Mouse (Mus musculus) midbrain, embryonic 10.5 days (tissue): ENCODE results near the gene Tbccd1. TPM values are rescaled to one million over a fixed set of nuclear protein-coding genes. Genes with fewer than 3 reads are reported as not detected.

Source experiments
- DNase-seq: peaks from one replicate; pipeline ENCODE4 v3.0.0-alpha.2; 2017; ENCODE audit warnings: low spot score
- H3K27ac ChIP-seq: fragments of 300-500 bp; sonication (generic); replicated peaks from 2 replicates; pipeline ENCODE4 v1.5.1; 2016; ENCODE audit warnings: mild to moderate bottlenecking
- H3K27me3 ChIP-seq: fragments of 300-500 bp; sonication (generic); 2 replicates; pipeline ENCODE4 v1.6.1; 2016; ENCODE audit warnings: low read depth, mild to moderate bottlenecking; ENCODE audit not compliant: poor library complexity, severe bottlenecking
- H3K36me3 ChIP-seq: fragments of 300-500 bp; sonication (generic); 2 replicates; pipeline ENCODE4 v1.6.1; 2016; ENCODE audit warnings: mild to moderate bottlenecking, moderate library complexity
- H3K4me1 ChIP-seq: fragments of 300-500 bp; sonication (generic); 2 replicates; pipeline ENCODE4 v1.6.1; 2016
- H3K4me3 ChIP-seq: fragments of 300-500 bp; sonication (generic); 2 replicates; pipeline ENCODE4 v1.5.1; 2016; ENCODE audit warnings: mild to moderate bottlenecking, moderate library complexity
- H3K9me3 ChIP-seq: fragments of 300-500 bp; sonication (generic); replicated peaks from 2 replicates; pipeline ENCODE4 v1.6.1; 2016; ENCODE audit warnings: mild to moderate bottlenecking
- WGBS: fragments of 180-500 bp; shearing (Covaris S2); methylation state at CpG from one replicate; pipeline ENCODE4 v1.1.7; 2016; 5-methylcytosine and 5-hydroxymethylcytosine counted together
- polyA plus RNA-seq: library from polyadenylated mRNA; unstranded; fragments of >200 nt; fragmentation: Nextera tagmentation; extraction: Ambion mirVana; gene quantifications from 2 replicates; pipeline ENCODE4 v1.2.1, GENCODE M21; 2016

Gene Tbccd1
- polyA plus RNA-seq, 1 experiment from 2014 or later = 39.1 TPM

- H3K4me3 ChIP-seq = no peak overlapping the region
- no peak overlapping the region for H3K27ac ChIP-seq
- peaks cover 19% of the 10 kb centered on the region for H3K4me1 ChIP-seq
- DNase-seq = no peak
- H3K9me3 ChIP-seq = no peaks in the 10 kb centered on the region
- WGBS = 78% methylated on average over 5 of the region's 5 CpGs
- H3K36me3 ChIP-seq = no peaks in the 10 kb centered on the region
- no peaks in the 10 kb centered on the region for H3K27me3 ChIP-seq
Measured at GRCm38 (mm10) chr16:22883441-22883840, 26.0 kb upstream of the Tbccd1 start.

- Histone ChIP-seq H3K4me1 (peaks cover 16% of the 10 kb centered on the region), H3K27me3 (no peaks in the 10 kb centered on the region), H3K36me3 (no peaks in the 10 kb centered on the region), H3K9me3 (no peaks in the 10 kb centered on the region), H3K27ac (no peak overlapping the region), H3K4me3 (no peak overlapping the region)
- no peak for DNase-seq
- 79% methylated on average over 4 of the region's 4 CpGs for WGBS
Measured at GRCm38 (mm10) chr16:22881487-22881886, 24.0 kb upstream of the Tbccd1 start.

GRCm38 (mm10) chr16:22880900-22881299 lies 23.4 kb upstream of the Tbccd1 start:
- no peak overlapping the region for H3K4me3 ChIP-seq
- H3K27ac ChIP-seq = peak overlapping the region; percentile 14; the same call in 1 of the 2 replicates
- peak; percentile 40 for DNase-seq
- WGBS = 15% methylated on average over 6 of the region's 6 CpGs
- H3K9me3 ChIP-seq = no peaks in the 10 kb centered on the region
- no peaks in the 10 kb centered on the region for H3K36me3 ChIP-seq
- peaks cover 16% of the 10 kb centered on the region for H3K4me1 ChIP-seq
- H3K27me3 ChIP-seq = no peaks in the 10 kb centered on the region

- Histone ChIP-seq H3K4me1 (peaks cover 16% of the 10 kb centered on the region), H3K4me3 (no peak overlapping the region), H3K9me3 (no peaks in the 10 kb centered on the region), H3K27me3 (no peaks in the 10 kb centered on the region), H3K36me3 (no peaks in the 10 kb centered on the region), H3K27ac (0 out of 2 replicates have a peak overlapping the region, but pooled peaks have one; percentile 28)
- WGBS = 77% methylated on average over 7 of the region's 7 CpGs
- no peak for DNase-seq
Measured at GRCm38 (mm10) chr16:22879945-22880595, 22.6 kb upstream of the Tbccd1 start.

GRCm38 (mm10) chr16:22878716-22879115 lies 21.2 kb upstream of the Tbccd1 start:
- no peak overlapping the region for H3K27ac ChIP-seq
- DNase-seq = no peak
- H3K4me1 ChIP-seq = peaks cover 16% of the 10 kb centered on the region
- peaks cover under 1% of the 10 kb centered on the region; the same call in 1 of the 2 replicates for H3K36me3 ChIP-seq
- no peak overlapping the region for H3K4me3 ChIP-seq
- H3K27me3 ChIP-seq = no peaks in the 10 kb centered on the region
- 77% methylated on average over 7 of the region's 7 CpGs for WGBS
- no peaks in the 10 kb centered on the region for H3K9me3 ChIP-seq

GRCm38 (mm10) chr16:22877660-22878390 lies 20.4 kb upstream of the Tbccd1 start:
- H3K4me1 ChIP-seq = peaks cover 16% of the 10 kb centered on the region
- H3K27ac ChIP-seq = no peak overlapping the region
- H3K9me3 ChIP-seq = no peaks in the 10 kb centered on the region
- H3K36me3 ChIP-seq = peaks cover 10% of the 10 kb centered on the region
- no peak overlapping the region for H3K4me3 ChIP-seq
- no peak for DNase-seq
- 83% methylated on average over 11 of the region's 11 CpGs for WGBS
- H3K27me3 ChIP-seq = no peaks in the 10 kb centered on the region

- no peak for DNase-seq
- 55% methylated on average over 9 of the region's 9 CpGs for WGBS
Measured at GRCm38 (mm10) chr16:22876218-22877043, 19.0 kb upstream of the Tbccd1 start.

GRCm38 (mm10) chr16:22873369-22873768 lies 15.9 kb upstream of the Tbccd1 start:
- Histone ChIP-seq H3K9me3 (no peaks in the 10 kb centered on the region), H3K4me1 (no peaks in the 10 kb centered on the region), H3K27ac (no peak overlapping the region), H3K36me3 (peaks cover 54% of the 10 kb centered on the region), H3K4me3 (no peak overlapping the region), H3K27me3 (no peaks in the 10 kb centered on the region)
- no peak for DNase-seq
- WGBS = 75% methylated on average over 4 of the region's 4 CpGs

More at GRCm38 (mm10) chr16:22876218-22877043, 19.0 kb upstream of the Tbccd1 start:
- Histone ChIP-seq H3K9me3 (no peaks in the 10 kb centered on the region), H3K27ac (no peak overlapping the region), H3K4me1 (peaks cover 16% of the 10 kb centered on the region), H3K36me3 (peaks cover 23% of the 10 kb centered on the region), H3K4me3 (no peak overlapping the region), H3K27me3 (no peaks in the 10 kb centered on the region)

GRCm38 (mm10) chr16:22872397-22872796 lies 14.9 kb upstream of the Tbccd1 start:
- no peak overlapping the region for H3K27ac ChIP-seq
- peaks cover 64% of the 10 kb centered on the region for H3K36me3 ChIP-seq
- 97% methylated on average over 8 of the region's 8 CpGs for WGBS

GRCm38 (mm10) chr16:22856773-22857172 lies 696 bp downstream of the Tbccd1 start:
- peak overlapping the region; percentile 83 for H3K27ac ChIP-seq

More at GRCm38 (mm10) chr16:22872397-22872796, 14.9 kb upstream of the Tbccd1 start:
- no peak for DNase-seq
- Histone ChIP-seq H3K27me3 (no peaks in the 10 kb centered on the region), H3K4me1 (no peaks in the 10 kb centered on the region), H3K4me3 (no peak overlapping the region), H3K9me3 (no peaks in the 10 kb centered on the region)

GRCm38 (mm10) chr16:22852709-22853108 lies 4.8 kb downstream of the Tbccd1 start:
- H3K9me3 ChIP-seq = no peaks in the 10 kb centered on the region
- no peaks in the 10 kb centered on the region for H3K27me3 ChIP-seq
- no peak overlapping the region for H3K4me3 ChIP-seq
- DNase-seq = no peak
- no peak overlapping the region for H3K27ac ChIP-seq
- 95% methylated on average over 4 of the region's 4 CpGs for WGBS
- peaks cover 12% of the 10 kb centered on the region for H3K4me1 ChIP-seq
- H3K36me3 ChIP-seq = peaks cover 19% of the 10 kb centered on the region

More at GRCm38 (mm10) chr16:22856773-22857172, 696 bp downstream of the Tbccd1 start:
- Histone ChIP-seq H3K27me3 (no peaks in the 10 kb centered on the region), H3K4me1 (peaks cover 21% of the 10 kb centered on the region), H3K4me3 (peak overlapping the region; percentile 86), H3K36me3 (peaks cover 21% of the 10 kb centered on the region), H3K9me3 (no peaks in the 10 kb centered on the region)
- 21% methylated on average over 9 of the region's 9 CpGs for WGBS
- no peak for DNase-seq

GRCm38 (mm10) chr16:22848331-22848730 lies 9.1 kb downstream of the Tbccd1 start:
- H3K4me3 ChIP-seq = no peak overlapping the region
- 87% methylated on average over 1 of the region's 1 CpGs for WGBS

More at GRCm38 (mm10) chr16:22848331-22848730, 9.1 kb downstream of the Tbccd1 start:
- H3K9me3 ChIP-seq = no peaks in the 10 kb centered on the region
- no peaks in the 10 kb centered on the region for H3K27me3 ChIP-seq
- H3K36me3 ChIP-seq = 0 out of 2 replicates have a peak, but pooled peaks cover 8% of the 10 kb centered on the region
- H3K27ac ChIP-seq = no peak overlapping the region
- DNase-seq = no peak
- H3K4me1 ChIP-seq = peaks cover 14% of the 10 kb centered on the region
